Mouse (Mus musculus): ENCODE results near the gene Frmd6.

Gene Frmd6

DNA sequence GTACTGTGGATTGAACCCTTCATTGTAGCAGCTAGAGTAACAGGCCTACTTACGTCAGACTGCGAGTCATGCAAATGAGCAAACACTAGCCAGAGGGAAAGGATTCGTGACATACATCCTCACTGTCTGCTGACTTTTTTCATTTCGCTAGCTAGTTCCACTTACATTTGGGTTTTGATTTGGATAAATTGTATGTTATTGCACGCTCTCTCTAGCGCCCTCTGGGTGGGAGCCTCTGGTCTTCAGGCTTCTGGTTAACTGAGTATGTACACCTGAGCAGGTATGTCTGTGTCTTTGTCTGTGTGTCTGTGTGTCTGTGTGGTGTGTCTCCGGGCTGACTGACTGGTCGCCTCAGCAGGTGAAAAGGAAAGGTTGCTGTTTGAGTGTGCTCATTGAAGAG lies 72.1 kb downstream of the Frmd6 start:
- in situ Hi-C loops (cut with MboI), result no loop called here

DNA sequence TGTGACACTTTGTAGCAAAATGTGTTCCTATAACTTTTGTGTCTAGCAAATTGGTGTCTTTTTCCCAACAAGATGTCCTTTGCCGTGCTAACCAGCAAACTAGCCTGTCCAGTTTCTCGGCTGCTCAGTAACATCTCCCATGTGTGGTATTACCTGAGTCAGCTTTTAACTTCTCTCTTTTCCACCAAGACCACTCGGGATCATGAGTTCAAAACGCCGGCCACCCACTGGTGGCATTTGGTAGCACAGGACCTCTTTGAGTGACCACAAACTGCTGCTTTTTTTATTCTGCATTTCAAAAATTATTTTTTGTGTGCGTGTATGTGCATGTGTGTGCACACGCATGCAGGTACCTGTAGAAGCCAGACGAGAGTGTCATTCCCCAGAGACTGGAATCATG lies 73.1 kb downstream of the Frmd6 start:
- in situ Hi-C loops (cut with MboI), result no loop called here

DNA sequence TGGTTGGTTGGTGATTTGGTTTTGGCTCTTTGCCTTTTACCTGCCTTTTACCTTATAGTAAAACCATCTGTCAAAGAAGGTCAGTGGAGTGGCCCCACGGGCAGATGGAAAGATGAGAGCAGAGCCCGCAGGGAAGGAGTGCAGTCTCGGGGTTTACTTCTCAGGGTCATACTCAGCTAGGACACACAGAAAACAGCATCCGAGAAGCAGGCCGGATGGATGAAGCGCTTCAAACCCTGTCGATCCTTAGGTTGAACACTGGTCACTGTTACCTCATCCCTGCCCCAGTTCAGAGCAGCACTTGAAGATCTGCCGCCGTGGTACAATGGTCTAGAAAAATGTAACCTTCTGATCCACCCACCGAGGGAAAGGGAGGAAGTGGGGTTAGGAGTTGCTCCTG lies 79.2 kb downstream of the Frmd6 start:
- in situ Hi-C loops (cut with MboI), result no loop called here

DNA sequence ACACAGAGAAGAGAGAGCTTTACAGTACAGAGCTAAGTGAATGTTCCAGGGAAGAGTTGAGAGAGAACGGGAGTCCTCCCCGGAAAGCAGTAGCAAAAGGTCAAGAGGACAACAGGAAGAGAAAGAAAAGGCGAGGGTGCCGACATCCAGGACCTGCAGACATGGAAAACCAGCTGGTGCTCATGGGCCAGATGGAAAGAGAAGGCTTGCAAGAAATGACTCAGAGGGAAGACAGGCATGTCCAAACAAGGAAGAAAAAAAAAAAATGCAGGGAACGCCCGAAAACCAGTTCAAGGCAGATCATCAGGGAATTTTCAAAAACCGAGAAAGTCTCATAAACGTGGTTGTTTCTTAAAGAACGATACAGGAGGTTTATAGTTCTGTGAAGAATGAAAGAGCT lies 81.6 kb downstream of the Frmd6 start:
- in situ Hi-C loops (cut with MboI), result no loop called here

DNA sequence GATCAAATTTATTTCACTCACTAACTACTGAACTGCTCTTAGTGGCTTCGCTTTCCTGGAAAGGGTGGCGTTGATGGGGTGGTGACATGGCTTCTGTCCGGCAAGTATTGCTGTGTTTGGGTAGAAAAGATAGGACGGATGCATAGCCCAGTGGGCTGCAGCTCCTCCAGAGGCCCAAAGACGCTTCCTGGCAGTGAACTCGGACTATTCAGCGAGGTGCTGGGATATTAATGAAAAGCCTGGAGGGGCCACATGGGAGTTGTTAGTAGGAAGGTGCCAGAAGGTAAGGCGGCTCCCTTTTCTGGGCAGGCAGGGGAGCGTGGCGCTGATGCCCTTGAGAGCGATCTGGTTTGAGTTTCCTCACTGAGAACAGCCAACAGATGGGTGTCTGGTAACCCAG lies 82.3 kb downstream of the Frmd6 start:
- in situ Hi-C loops (cut with MboI), result no loop called here

DNA sequence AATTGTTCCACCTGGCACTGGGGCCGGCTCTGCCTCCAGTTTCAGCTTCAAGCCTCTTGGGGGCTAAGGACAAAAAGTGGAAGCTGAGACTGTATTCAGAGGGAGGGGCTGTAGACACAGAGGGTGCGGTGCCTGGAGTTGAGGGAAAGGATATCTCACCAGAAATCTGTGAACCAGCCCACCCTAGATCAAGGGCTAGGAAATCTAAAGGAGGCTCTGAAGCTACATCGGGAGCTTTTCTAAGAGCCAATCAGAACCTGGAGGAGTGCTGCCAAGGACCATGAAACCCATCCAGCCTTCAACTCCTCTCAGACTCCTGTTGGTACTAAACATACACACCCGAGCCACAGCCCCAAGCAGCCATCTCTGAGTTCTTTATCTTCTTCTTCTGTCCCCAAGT lies 82.8 kb downstream of the Frmd6 start:
- in situ Hi-C loops (cut with MboI), result no loop called here

DNA sequence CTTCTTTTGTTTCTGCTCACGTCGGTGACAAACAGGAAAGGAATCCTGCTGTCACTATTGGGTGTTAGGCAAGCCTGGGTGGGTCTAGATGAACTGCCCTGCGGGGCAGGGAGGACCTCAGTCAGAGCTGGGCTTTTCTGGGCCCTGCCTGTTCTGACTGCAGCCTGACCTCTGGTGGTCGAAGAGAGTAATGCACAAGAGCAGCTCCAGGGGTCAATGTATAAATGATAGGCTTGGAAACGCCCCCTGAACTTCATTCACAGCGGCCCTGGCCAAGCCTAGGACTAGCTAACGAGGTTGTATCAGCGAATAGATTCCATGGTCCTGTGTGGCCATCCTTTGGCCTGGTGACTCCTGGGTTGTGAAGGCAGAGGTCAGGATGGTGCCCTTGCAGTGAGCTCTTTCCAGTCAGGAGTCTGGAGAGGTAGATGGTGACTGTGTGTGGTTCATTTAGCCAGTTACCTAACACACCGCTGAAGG lies 85.0 kb downstream of the Frmd6 start:
- in situ Hi-C loops (cut with MboI), result loop anchor here (10.0 kb wide), 1 partner anchor 415 kb away; no protein-coding TSS in a partner anchor

DNA sequence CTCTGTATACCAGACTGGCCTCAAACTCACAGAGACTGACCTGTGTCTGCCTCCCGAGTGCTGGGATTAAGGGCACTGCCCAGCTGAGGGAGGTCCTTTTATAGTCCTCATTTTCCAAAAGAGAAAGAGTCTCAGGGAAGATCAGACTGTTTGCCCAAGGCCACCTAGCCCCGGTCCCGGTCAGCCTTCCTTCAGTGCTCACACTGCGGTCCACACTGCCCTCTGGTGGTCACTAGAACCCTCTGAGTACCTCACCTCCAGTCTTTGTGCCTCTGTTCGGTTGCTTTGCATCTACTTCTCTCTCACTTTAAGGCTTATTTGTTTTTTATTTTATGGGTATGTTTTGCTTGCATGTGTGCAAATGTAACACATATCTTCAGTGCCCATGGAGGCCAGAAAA lies 85.7 kb downstream of the Frmd6 start:
- in situ Hi-C loops (cut with MboI), result loop anchor here (10.0 kb wide), 1 partner anchor 416 kb away; no protein-coding TSS in a partner anchor

DNA sequence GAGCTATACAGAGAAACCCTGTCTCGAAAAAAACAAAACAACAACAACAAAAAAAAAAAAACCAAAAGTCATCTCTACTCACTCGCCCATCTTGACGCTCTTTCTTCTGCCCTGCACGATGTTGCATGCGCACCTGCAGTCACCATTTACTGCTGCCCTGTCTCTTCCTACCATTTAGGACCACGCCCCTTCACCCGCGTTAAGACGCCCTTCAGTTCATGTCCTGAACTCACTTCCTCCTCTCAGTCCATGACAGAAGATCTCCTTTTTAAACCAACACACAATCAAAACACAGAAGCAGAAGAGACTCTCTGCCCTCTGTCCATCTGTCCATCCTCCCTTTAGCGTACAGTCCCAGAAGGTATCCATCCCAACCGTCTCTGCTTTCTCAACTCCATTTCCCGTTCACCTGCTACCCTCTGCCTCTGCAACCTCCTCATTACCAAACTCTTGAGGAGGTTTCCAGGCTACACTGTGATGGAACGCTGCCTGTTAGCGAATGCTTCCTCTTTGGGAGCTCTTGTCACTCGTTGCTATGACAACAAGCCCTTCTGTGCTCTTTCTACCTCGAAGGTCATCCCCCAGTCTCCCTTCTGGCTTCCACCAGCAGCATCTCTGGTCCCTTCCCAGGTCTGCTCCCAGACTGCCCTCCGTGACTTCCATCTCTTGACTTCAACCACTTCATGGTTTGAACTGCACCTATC lies 86.5 kb downstream of the Frmd6 start:
- in situ Hi-C loops (cut with MboI), result loop anchor here (10.0 kb wide), 1 partner anchor 417 kb away; no protein-coding TSS in a partner anchor

DNA sequence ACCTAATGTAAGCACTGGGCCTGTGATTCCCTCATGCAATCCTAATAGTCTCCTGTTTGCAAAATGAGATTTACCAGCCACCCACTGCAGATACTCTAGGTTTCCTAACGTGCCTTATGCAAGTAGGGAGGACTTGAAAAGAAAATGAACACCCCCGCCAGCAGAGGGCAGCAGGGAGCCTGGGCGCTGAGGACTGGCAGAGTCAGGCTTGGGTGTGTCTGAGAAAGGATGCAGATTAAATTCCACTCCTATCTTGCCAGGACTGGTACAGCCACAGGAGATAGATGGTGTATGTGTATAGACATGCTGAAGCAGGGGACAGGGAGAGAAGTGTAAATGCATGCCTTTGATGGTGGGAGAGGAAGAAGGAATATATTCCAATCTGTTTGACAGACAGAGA lies 88.1 kb downstream of the Frmd6 start:
- in situ Hi-C loops (cut with MboI), result loop anchor here (10.0 kb wide), 1 partner anchor 419 kb away; no protein-coding TSS in a partner anchor

DNA sequence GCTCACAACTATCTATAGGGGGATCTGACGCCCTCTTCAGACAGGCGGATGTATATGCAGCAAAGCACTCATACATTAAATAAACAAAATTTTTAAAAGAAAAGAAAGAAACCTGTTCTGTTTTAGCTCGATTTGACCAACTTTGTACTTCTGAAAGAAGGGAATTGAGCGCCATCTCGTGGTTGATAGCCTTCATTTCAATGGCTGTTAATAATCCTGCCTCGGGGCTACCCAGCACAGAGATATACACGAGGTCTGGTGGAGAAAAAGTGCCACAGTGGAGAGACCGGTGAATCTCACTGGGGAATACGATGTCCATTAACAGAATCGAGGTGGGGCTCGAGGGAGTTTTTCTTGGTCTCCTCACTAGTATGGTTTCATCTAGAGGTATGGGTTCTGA lies 89.1 kb downstream of the Frmd6 start:
- in situ Hi-C loops (cut with MboI), result loop anchor here (10.0 kb wide), 1 partner anchor 420 kb away; no protein-coding TSS in a partner anchor

DNA sequence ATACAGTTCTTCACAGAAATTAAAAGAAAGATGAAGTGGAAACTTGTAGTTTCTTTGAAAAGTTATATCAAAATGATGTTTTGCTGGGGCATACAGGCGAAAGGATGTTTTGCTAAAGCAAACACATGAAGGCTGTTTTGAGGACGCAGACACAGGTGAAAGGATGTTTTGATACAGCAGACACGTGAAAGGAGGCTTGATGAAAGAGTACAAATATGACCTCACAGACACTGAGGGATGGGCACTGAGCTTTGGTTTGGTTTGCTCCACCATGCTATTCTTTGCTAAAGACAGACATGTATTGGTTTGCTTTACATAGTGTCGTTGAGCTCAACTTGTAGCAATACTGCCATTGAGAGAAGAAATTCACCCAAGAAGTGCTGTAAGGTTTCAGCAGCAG lies 104.5 kb downstream of the Frmd6 start:
- in situ Hi-C loops (cut with MboI), result no loop called here

DNA sequence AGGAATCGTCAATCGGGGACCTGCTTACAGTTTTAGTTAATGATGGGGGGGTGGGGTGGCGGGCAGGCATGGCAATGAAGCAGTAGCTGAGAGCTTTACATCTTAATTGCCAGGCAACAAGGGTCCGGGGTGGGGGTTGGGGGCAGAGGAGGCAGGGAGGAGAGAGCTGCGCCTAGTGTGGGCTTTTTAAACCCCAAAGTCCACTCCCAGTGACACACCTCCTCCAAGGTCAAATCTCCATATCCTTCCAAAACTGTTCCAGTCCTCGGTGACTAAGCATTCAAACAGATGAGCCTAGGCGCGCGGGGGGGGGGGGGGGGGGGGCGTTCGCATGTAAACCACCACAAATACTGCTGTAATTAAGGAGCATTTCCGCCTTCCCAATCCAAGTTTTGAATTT lies 111.8 kb downstream of the Frmd6 start:
- in situ Hi-C loops (cut with MboI), result no loop called here

DNA sequence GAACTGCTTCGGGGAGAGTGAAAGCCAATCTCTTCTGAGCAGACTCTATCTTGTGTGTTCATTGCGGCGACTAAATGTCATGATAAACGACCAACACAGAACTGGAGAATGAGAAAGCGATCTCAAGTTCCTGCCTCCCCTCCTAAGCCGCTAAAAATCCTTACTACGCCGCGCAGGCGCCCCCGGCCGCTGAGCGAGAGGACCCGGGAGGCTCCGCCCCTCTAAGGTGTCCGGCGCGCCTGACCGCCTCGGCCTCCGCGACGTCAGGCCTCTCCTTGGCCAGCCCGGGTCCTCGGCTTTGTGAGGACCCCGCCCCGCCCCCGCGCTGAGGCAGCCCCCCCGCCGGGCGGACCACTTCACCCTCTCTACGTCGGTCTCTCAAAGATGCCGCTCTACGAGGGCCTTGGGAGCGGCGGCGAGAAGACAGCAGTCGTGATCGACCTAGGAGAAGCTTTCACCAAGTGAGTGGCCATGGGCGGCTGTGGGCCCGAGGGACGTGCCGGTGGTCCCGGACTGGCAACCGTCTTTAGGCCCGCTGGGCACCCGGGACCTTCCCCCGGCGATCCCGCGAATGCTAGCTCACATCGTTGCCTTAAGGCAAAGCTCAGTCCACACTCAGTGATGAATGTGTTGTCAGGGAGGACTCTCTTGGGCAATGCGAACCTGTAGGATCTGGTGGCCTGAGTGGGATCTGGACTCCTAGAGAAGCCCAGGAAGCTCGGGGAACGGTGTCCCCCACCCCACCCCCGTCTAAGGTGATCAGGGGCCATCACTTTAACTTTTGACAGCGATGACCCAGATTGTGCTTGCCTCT lies 112.5 kb downstream of the Frmd6 start, which contains the start of gene Actr10:
TSS of gene Actr10 (plus strand) at position 287 of the 814 bp plus-strand sequence.
- in situ Hi-C loops (cut with MboI), result no loop called here

DNA sequence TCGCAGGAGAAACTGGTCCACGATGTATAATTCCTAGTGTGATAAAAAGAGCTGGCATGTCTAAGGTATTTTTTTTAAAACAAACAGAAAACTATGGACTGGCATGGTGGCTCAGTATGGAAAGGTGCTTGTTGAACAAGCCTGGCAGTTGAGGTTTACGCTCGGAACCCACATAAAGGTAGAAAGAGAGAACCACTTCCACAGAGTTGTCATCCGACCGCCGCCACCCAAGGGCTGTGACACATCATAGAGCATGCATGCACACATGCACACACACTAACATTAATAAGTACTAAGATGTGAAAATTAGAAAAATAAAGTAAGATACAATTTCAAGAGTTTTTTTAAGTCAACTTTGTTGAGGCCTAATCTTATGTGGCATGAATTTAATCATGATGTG lies 115.5 kb downstream of the Frmd6 start:
- in situ Hi-C loops (cut with MboI), result no loop called here

DNA sequence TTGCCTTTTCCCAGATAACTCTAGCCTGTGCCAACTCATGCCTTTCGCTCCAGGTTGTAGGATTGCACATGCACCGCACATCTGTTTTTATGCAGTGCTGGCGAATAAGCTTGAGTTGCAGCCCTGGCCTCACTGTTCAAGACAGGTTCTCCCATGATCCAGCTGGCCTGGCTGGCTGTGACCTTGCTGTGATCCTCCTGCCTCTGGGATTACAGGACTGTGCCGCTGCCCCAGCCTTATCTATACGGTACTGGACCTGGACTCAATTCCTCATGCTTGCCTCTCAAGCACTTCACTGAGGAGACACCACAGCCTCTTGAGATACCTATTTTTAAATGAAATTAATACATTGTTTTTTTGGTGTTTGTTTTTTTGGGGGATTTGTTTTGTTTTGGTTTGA lies 118.9 kb downstream of the Frmd6 start:
- in situ Hi-C loops (cut with MboI), result no loop called here

DNA sequence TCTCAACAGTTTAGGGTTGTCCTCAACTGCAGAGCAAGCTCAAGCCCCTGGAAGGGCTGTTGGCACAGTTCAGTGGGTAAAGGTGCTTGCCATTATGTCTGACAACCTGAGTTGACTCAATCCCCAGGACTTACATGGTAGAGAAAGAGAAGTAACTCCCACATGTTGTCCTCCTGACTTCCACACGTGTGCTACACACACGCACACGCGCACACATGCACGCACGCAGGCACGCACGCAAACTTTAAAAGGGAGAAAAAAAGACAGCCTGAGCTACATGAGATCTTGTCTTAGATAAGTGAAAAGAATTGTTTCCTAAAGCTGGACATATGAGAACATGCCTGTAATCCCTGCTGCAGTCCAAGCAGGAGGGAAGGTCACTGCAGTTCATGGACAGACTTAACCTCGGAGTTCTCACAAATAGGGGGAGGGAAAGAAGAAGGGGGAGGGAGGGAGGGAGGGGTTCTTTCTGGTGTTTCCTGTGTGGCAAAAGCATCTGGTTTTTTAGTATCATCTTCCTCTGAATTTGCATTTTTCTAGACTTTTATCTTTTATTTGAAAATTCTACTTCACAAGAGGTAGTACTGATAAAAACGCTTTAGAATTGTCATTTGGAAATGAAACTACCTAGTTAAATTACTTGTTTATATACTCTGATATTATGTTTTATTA lies 121.4 kb downstream of the Frmd6 start:
- in situ Hi-C loops (cut with MboI), result no loop called here
